Mouse (Mus musculus) spleen, adult 2 months (tissue): ENCODE measurements at regions not wholly inside any gene's neighbourhood (a gene's known extent, or its start where the extent isn't known, plus 50 kb on each side); places are given as distances from the start of the nearest gene placed in this dataset.

Experiments used
- CTCF ChIP-seq: fragments of 200-500 bp; IDR thresholded peaks from 2 replicates; pipeline ENCODE4 v1.5.1; 2011; ENCODE audit warnings: mild to moderate bottlenecking, inconsistent platforms; ENCODE audit not compliant: insufficient read depth, insufficient read length, insufficient replicate concordance; ENCODE audit errors: extremely low read depth
- POLR2A ChIP-seq: fragments of 200-500 bp; IDR thresholded peaks from 2 replicates; pipeline ENCODE4 v1.6.1; 2011; ENCODE audit warnings: low read depth, low read length, inconsistent platforms

DNA sequence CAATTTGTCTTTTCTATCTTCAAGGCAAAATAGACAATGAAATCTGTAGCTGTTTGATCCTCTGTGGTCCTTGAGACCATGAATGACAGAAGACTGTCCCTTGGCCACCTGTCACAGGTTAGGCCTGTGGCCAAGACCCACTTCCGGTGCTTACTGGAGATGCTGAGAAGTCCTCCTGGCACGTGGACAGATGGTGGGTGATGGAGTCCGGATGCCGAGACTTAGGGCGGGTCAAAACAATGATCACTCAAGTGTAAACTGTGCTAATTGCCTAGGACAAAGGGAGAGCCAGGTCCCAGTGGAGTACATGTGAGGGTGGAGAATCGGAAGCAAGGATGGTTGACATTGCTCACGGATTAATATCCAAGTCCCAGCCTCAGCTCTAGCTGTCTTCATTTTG is 117.7 kb upstream of the Ntf3 start:
- TF ChIP-seq POLR2A (no peak), CTCF (no peak)
